Mouse (Mus musculus): ENCODE measurements at regions not wholly inside any gene's neighbourhood (a gene's known extent, or its start where the extent isn't known, plus 50 kb on each side); places are given as distances from the start of the nearest gene placed in this dataset.

DNA sequence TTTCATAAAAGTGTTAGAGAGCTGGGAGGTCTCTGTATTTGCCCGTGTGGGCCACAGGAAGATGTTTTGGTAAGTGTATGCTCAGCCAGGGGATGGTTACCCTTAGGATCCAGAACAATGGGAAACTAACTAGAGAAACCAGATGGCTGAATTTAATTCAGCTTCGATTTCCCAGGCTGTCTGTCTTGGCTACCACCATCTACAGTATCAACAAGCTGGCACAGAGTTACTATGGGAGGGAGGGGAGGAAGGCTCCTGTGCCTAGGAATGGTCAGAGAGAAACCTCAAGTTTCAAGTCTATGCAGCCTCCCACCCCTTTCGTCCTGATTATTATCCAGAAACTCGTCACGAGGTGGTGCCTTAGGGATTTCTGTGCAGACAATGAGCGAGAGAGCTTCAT, 55.6 kb upstream of the Abcd3 start:
- no peak for ATAC-seq (replicated peaks; ENCODE audit: extremely low read depth, insufficient read depth, low FRiP score)
- no peaks in the 10 kb centered on the region for H3K4me1 ChIP-seq (ENCODE audit: control insufficient read depth, insufficient read depth, low read length)
- no peaks in the 10 kb centered on the region for H3K9me3 ChIP-seq (replicated peaks; ENCODE audit: control insufficient read depth, low read length)
- H3K27ac ChIP-seq (ENCODE audit: low read length): no peak overlapping the region
- no peaks in the 10 kb centered on the region for H3K36me3 ChIP-seq (ENCODE audit: control insufficient read depth, insufficient read depth)
- 74% methylated on average over 6 of the region's 6 CpGs for WGBS
- no peaks in the 10 kb centered on the region for H3K27me3 ChIP-seq (ENCODE audit: control insufficient read depth, insufficient read depth, low read length)
- no peak overlapping the region for H3K4me2 ChIP-seq (ENCODE audit: low read depth, low read length)
- no peak overlapping the region for H3K9ac ChIP-seq (ENCODE audit: low read length)
- no peak overlapping the region for H3K4me3 ChIP-seq (ENCODE audit: low read length)

- Histone ChIP-seq H3K9me3 (replicated peaks; ENCODE audit: control insufficient read depth, low read length) (no peaks in the 10 kb centered on the region), H3K4me1 (ENCODE audit: control insufficient read depth, insufficient read depth, low read length) (no peaks in the 10 kb centered on the region), H3K27ac (ENCODE audit: low read length) (no peak overlapping the region), H3K9ac (ENCODE audit: low read length) (no peak overlapping the region), H3K4me2 (ENCODE audit: low read depth, low read length) (no peak overlapping the region), H3K27me3 (ENCODE audit: control insufficient read depth, insufficient read depth, low read length) (no peaks in the 10 kb centered on the region), H3K4me3 (ENCODE audit: low read length) (no peak overlapping the region), H3K36me3 (ENCODE audit: control insufficient read depth, insufficient read depth) (no peaks in the 10 kb centered on the region)
- no peak for ATAC-seq (replicated peaks; ENCODE audit: extremely low read depth, insufficient read depth, low FRiP score)
- 65% methylated on average over 4 of the region's 4 CpGs for WGBS
Observed at GRCm38 (mm10) chr3:121869694-121870093, 54.6 kb upstream of the Abcd3 start.

- no peaks in the 10 kb centered on the region for H3K9me3 ChIP-seq (replicated peaks; ENCODE audit: control insufficient read depth, low read length)
- no peaks in the 10 kb centered on the region for H3K36me3 ChIP-seq (ENCODE audit: control insufficient read depth, insufficient read depth)
- no peak for ATAC-seq (replicated peaks; ENCODE audit: extremely low read depth, insufficient read depth, low FRiP score)
- no peaks in the 10 kb centered on the region for H3K27me3 ChIP-seq (ENCODE audit: control insufficient read depth, insufficient read depth, low read length)
- H3K27ac ChIP-seq (ENCODE audit: low read length): no peak overlapping the region
- H3K4me1 ChIP-seq (ENCODE audit: control insufficient read depth, insufficient read depth, low read length): no peaks in the 10 kb centered on the region
- H3K4me2 ChIP-seq (ENCODE audit: low read depth, low read length): no peak overlapping the region
- WGBS: 55% methylated on average over 5 of the region's 5 CpGs
- H3K9ac ChIP-seq (ENCODE audit: low read length): no peak overlapping the region
- no peak overlapping the region for H3K4me3 ChIP-seq (ENCODE audit: low read length)
Observed at GRCm38 (mm10) chr3:121867301-121867700, 52.2 kb upstream of the Abcd3 start.

GRCm38 (mm10) chr3:121864734-121865445, 49.8 kb upstream of the Abcd3 start:
- Histone ChIP-seq H3K27me3 (ENCODE audit: control insufficient read depth, insufficient read depth, low read length) (no peaks in the 10 kb centered on the region), H3K4me3 (ENCODE audit: low read length) (no peak overlapping the region), H3K36me3 (ENCODE audit: control insufficient read depth, insufficient read depth) (no peaks in the 10 kb centered on the region), H3K27ac (ENCODE audit: low read length) (no peak overlapping the region), H3K4me1 (ENCODE audit: control insufficient read depth, insufficient read depth, low read length) (no peaks in the 10 kb centered on the region), H3K4me2 (ENCODE audit: low read depth, low read length) (no peak overlapping the region), H3K9ac (ENCODE audit: low read length) (no peak overlapping the region), H3K9me3 (replicated peaks; ENCODE audit: control insufficient read depth, low read length) (no peaks in the 10 kb centered on the region)
- ATAC-seq (replicated peaks; ENCODE audit: extremely low read depth, insufficient read depth, low FRiP score): no peak
- 44% methylated on average over 8 of the region's 8 CpGs for WGBS
